Mouse (Mus musculus) embryonic facial prominence, embryonic 10.5 days (tissue): ENCODE data around the gene Dag1. TPM values are rescaled to one million over a fixed set of nuclear protein-coding genes. Genes with fewer than 3 reads are reported as not detected.

Experiments used
- DNase-seq: peaks from one replicate; pipeline ENCODE4 v3.0.0-alpha.2; 2017; ENCODE audit warnings: low spot score
- H3K27ac ChIP-seq: fragments of 300-500 bp; sonication (generic); replicated peaks from 2 replicates; pipeline ENCODE4 v1.5.1; 2016; ENCODE audit warnings: mild to moderate bottlenecking
- H3K27me3 ChIP-seq: fragments of 300-500 bp; sonication (generic); replicated peaks from 2 replicates; pipeline ENCODE4 v1.6.1; 2016; ENCODE audit warnings: low read depth, mild to moderate bottlenecking; ENCODE audit not compliant: poor library complexity, severe bottlenecking
- H3K36me3 ChIP-seq: fragments of 300-500 bp; sonication (generic); replicated peaks from 2 replicates; pipeline ENCODE4 v1.6.1; 2016; ENCODE audit warnings: mild to moderate bottlenecking, moderate library complexity
- H3K4me1 ChIP-seq: fragments of 300-500 bp; sonication (generic); 2 replicates; pipeline ENCODE4 v1.6.1; 2016
- H3K4me3 ChIP-seq: fragments of 300-500 bp; sonication (generic); 2 replicates; pipeline ENCODE4 v1.5.1; 2016; ENCODE audit warnings: mild to moderate bottlenecking, moderate library complexity
- H3K9me3 ChIP-seq: fragments of 300-500 bp; sonication (generic); 2 replicates; pipeline ENCODE4 v1.6.1; 2016; ENCODE audit warnings: mild to moderate bottlenecking
- WGBS: fragments of 180-500 bp; shearing (Covaris S2); methylation state at CpG from one replicate; pipeline ENCODE4 v1.1.7; 2016; 5-methylcytosine and 5-hydroxymethylcytosine counted together
- polyA plus RNA-seq: library from polyadenylated mRNA; unstranded; fragments of >200 nt; fragmentation: Nextera tagmentation; extraction: Ambion mirVana; gene quantifications from 2 replicates; pipeline ENCODE4 v1.2.1, GENCODE M21; 2016

Dag1 gene
- polyA plus RNA-seq, 1 experiment from 2014 or later, result 70.1 TPM

- no peak overlapping the region for H3K4me3 ChIP-seq
- no peaks in the 10 kb centered on the region for H3K9me3 ChIP-seq
- H3K27ac ChIP-seq, result no peak overlapping the region
- H3K4me1 ChIP-seq, result no peaks in the 10 kb centered on the region
- H3K27me3 ChIP-seq, result peaks cover 13% of the 10 kb centered on the region
- DNase-seq, result no peak
- 73% methylated on average over 7 of the region's 7 CpGs for whole genome bisulfite sequencing
- no peaks in the 10 kb centered on the region for H3K36me3 ChIP-seq
These were observed 105.9 kb downstream of the Dag1 start for GRCm38 (mm10) chr9:108157891-108158290.

DNA sequence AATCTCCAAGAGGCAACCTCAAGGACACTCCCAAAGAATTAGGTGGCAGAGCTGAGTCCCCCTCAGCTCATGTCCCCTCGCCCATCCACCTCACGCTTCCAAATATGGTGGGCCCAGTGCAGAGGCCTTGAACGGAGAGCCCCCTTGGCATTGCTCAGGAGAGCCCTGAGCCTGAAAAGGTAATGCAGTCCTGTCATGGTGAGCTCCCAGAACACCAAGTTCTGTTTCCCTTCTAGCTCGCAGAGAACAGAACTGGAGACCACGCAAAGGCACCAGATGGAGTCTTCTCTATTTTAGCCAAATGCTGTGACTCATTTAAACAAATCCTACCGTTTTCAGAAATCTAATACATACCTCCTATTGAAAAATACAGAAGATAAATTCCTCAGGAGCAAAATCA lies 106.3 kb downstream of the Dag1 start:
- H3K4me3 ChIP-seq, result no peak overlapping the region
- DNase-seq, result no peak

GRCm38 (mm10) chr9:108156786-108157185 lies 107.0 kb downstream of the Dag1 start:
- Histone ChIP-seq H3K27me3 (peaks cover 13% of the 10 kb centered on the region), H3K36me3 (no peaks in the 10 kb centered on the region), H3K4me1 (no peaks in the 10 kb centered on the region), H3K27ac (no peak overlapping the region), H3K9me3 (no peaks in the 10 kb centered on the region), H3K4me3 (no peak overlapping the region)
- no peak for DNase-seq
- 87% methylated on average over 5 of the region's 5 CpGs for WGBS

More for the DNA sequence above, 106.3 kb downstream of the Dag1 start:
- H3K4me1 ChIP-seq, result no peaks in the 10 kb centered on the region
- no peaks in the 10 kb centered on the region for H3K36me3 ChIP-seq
- H3K9me3 ChIP-seq, result no peaks in the 10 kb centered on the region
- no peak overlapping the region for H3K27ac ChIP-seq
- WGBS, result 87% methylated on average over 6 of the region's 6 CpGs
- H3K27me3 ChIP-seq, result peaks cover 13% of the 10 kb centered on the region

DNA sequence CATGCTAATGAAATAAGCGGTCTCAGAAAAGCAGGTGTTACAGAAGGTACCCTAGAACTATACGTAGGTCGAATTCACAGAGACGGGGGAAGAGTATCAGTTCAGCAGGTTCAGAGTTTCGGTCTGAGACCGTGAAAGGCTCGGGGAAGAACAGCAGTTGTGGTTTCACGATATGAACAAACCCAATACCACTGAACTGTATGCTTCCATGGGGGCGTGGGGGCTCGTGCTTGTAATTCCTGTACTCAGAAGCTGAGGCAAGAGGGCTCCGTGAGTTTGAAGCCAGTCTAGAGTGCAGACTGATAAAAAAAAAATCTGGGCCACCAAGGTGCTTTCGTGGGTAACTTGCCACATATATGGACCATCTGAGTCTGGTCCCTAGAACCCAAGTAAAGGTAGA lies 108.9 kb downstream of the Dag1 start:
- 90% methylated on average over 12 of the region's 12 CpGs for WGBS
- DNase-seq, result no peak
- Histone ChIP-seq H3K4me1 (peaks cover 2% of the 10 kb centered on the region; the same call in 1 of the 2 replicates), H3K36me3 (no peaks in the 10 kb centered on the region), H3K27me3 (peaks cover 5% of the 10 kb centered on the region), H3K9me3 (0 out of 2 replicates have a peak, but pooled peaks cover 6% of the 10 kb centered on the region), H3K27ac (no peak overlapping the region), H3K4me3 (no peak overlapping the region)

Other genes starting within 250 kb of the Dag1 start
- gene Gmppb, start 214.7 kb downstream of the Dag1 start, polyA plus RNA-seq, result 23.3 and 26.1 TPM in 2 replicates
- 2.7 and 2.8 TPM in 2 replicates for gene Amigo3, start 210.8 kb downstream of the Dag1 start, polyA plus RNA-seq
- gene Mst1, start 183.5 kb downstream of the Dag1 start, polyA plus RNA-seq, result 0.43 and 0.69 TPM in 2 replicates
- 32.7 and 34.1 TPM in 2 replicates for gene Rnf123, start 180.6 kb downstream of the Dag1 start, polyA plus RNA-seq
- gene Apeh, start 169.4 kb downstream of the Dag1 start, polyA plus RNA-seq, result 68.3 and 72.8 TPM in 2 replicates
- 1.4 and 1.7 TPM in 2 replicates for gene Bsn, start 73.6 kb downstream of the Dag1 start, polyA plus RNA-seq
- gene Nicn1, start 26.5 kb upstream of the Dag1 start, polyA plus RNA-seq, result 38.3 and 39.3 TPM in 2 replicates
- 35.9 and 40.8 TPM in 2 replicates for gene Amt, start 32.9 kb upstream of the Dag1 start, polyA plus RNA-seq
- gene Rhoa, start 42.2 kb upstream of the Dag1 start, polyA plus RNA-seq, result 240 and 243 TPM in 2 replicates
- gene Tcta, start 42.2 kb upstream of the Dag1 start, polyA plus RNA-seq, result 14.4 and 14.7 TPM in 2 replicates
- gene Gpx1, start 74.9 kb upstream of the Dag1 start, polyA plus RNA-seq, result 810 and 843 TPM in 2 replicates
- 127 and 133 TPM in 2 replicates for gene Usp4, start 83.9 kb upstream of the Dag1 start, polyA plus RNA-seq
- 0.67 and 1.0 TPM in 2 replicates for gene 1700102P08Rik, start 128.8 kb upstream of the Dag1 start, polyA plus RNA-seq
- 0.93 and 1.1 TPM in 2 replicates for gene Ccdc36, start 164.5 kb upstream of the Dag1 start, polyA plus RNA-seq
- not detected in 2 replicates for gene BC048562, start 172.5 kb upstream of the Dag1 start, polyA plus RNA-seq
- gene Ccdc71, start 196.6 kb upstream of the Dag1 start, polyA plus RNA-seq, result 56.6 and 57.5 TPM in 2 replicates
- gene Klhdc8b, start 197.6 kb upstream of the Dag1 start, polyA plus RNA-seq, result 21.6 and 24.2 TPM in 2 replicates
- gene Lamb2, start 215.8 kb upstream of the Dag1 start, polyA plus RNA-seq, result 33.2 and 33.5 TPM in 2 replicates
- gene Usp19, start 226.6 kb upstream of the Dag1 start, polyA plus RNA-seq, result 84.7 and 93.7 TPM in 2 replicates
- 118 and 119 TPM in 2 replicates for gene Qars, start 243.7 kb upstream of the Dag1 start, polyA plus RNA-seq